Mouse (Mus musculus) cerebellum, adult 2 months (tissue): ENCODE results near the gene Odf4.

ENCODE experiments used
- CTCF ChIP-seq: fragments of 200-500 bp; IDR thresholded peaks from 2 replicates; pipeline ENCODE4 v1.5.1; 2011; ENCODE audit warnings: low read depth, mild to moderate bottlenecking, control low read depth, low read length, moderate library complexity, borderline replicate concordance; ENCODE audit not compliant: insufficient read depth
- POLR2A ChIP-seq: fragments of 200-500 bp; IDR thresholded peaks from 2 replicates; pipeline ENCODE4 v1.6.1; 2011; ENCODE audit warnings: low read length, control low read depth, borderline replicate concordance; ENCODE audit not compliant: insufficient read depth

DNA sequence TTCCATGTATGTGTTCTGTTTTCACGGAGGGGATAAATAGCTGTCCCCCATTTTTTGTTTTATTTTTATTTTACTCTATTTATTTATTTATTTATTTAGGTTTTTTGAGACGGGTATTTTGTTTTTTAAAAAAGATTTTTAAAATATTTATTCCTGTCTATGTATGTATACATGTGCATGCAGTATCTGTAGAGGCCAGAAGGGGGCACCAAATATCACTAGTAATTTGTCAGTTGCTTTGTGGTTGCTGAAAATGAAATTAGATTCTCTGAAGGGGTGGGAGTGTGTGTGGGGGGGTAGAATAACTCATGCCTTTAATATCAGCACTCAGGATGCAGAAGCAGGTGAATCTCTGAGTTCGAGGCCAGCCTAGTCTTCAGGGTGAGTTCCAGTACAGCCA lies 39.0 kb upstream of the Odf4 start:
- peak; percentile 8; the same call in 1 of the 2 replicates for TF ChIP-seq CTCF
- TF ChIP-seq POLR2A: no peak
